Mouse (Mus musculus) gastrocnemius, adult 2 months (tissue): ENCODE measurements at regions not wholly inside any gene's neighbourhood (a gene's known extent, or its start where the extent isn't known, plus 50 kb on each side); places are given as distances from the start of the nearest gene placed in this dataset.
"Not testable (repeated sequence)": the region's sequence is repeated elsewhere in the genome, so short reads cannot be mapped to it uniquely, and the experiment has no call there.

Source experiments
- DNase-seq: peaks from one replicate; pipeline ENCODE4 v3.0.0; 2022
- H3K27ac ChIP-seq: fragments of 200-600 bp; 2 replicates; pipeline ENCODE4 v1.8.1; 2022; ENCODE audit warnings: mild to moderate bottlenecking
- H3K4me3 ChIP-seq: fragments of 200-600 bp; 2 replicates; pipeline ENCODE4 v1.8.1; 2022; ENCODE audit warnings: mild to moderate bottlenecking, moderate library complexity
- CTCF ChIP-seq: fragments of 200-600 bp; IDR thresholded peaks from 2 replicates; pipeline ENCODE4 v1.8.1; 2022; ENCODE audit warnings: antibody characterized with exemption, mild to moderate bottlenecking, moderate library complexity
- intact Hi-C: fragments of 180-260 bp; cut with DNase I; formaldehyde crosslinking; loops from one replicate; pipeline ENCODE4 v1.15.1; 2025

DNA sequence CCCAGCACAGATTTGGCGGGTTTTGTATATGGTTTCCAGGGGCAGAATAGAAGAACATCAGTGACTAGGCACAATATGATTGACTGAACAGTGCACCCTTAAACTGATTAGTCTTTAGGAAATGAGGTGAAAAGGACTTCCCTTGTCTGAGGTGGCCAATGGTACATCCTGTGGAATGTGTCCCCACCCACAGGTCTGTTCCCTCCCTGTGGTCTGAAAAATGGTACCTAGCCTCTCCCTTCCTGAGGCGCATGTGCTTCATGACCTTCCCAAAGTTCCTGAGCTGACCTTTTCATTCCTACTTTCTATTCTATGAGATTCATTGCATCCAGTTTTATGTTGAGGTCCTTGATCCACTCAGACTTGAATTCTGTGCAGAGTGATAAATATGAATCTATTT is 76.0 kb downstream of the Zfp97 start:
- intact Hi-C loops, DNase-seq, H3K27ac ChIP-seq, H3K4me3 ChIP-seq: not testable (repeated sequence)

DNA sequence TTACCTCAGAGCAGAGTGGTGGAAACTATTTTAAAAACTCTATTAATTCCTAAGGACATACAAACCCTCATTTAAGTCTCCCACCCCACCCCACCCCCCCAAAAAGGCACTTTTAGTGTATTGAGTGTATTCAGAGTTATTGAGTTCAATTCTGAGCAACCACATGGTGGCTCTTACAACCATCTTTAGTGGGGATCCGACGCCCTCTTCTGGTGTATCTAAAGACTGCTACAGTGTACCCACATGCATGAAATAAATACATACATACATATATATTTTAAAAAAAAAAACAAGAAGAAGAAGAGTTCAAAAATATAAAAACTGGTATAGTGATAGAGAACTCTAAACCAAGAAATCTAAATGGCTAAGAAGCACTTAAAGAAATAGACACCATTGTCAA is 107.9 kb downstream of the Zfp97 start:
- no peak for TF ChIP-seq CTCF
- intact Hi-C loops: no loop called here

DNA sequence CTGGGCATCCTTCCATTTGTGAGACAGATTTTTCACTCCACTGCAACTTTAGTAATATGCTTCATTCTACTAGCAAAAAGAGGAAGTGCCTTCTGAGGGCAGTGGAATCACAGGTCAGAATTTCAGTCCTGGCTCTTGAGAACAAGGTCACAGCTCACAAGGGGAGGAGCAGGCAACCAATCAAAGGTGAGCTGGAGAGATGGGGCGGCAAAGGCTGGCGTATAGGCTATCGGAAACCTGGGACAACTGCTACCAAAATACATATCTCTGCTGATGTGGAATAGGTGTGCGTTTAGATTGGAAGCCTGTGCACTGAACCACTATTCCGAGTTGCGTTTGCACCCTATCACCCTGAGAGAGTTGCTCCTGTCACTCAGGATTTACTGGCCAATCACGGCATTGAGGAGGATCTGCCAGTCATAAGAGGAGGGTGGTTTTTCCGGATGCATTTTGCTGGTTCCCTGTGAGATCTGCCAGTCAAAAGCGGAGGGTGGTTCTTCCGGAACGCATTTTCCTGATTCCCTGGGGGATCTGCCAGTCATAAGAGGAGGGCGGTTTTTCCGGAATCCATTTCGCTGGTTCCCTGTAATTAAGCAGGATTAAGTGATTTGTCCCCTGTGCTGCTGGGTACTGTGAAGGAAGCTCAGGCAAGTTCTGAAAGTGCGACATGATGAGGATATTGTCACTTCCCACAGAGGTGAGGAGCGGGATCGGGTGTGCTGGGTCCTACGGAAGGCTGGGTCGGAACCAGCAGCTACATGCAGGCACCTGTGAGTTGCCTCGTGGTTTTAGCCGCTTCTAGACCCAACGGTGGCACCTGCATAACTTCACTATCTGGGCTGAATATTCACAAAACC is 113.3 kb downstream of the Zfp97 start:
- DNase-seq: peak; percentile 91
- peak overlapping the region; percentile 86 for H3K4me3 ChIP-seq
- intact Hi-C loops: loop anchor here (5.0 to 10.0 kb wide), 2 partner anchors 60 to 138 kb away; partner anchors contain the start of gene Riok2
- H3K27ac ChIP-seq: peak overlapping the region; percentile 90

More for the DNA sequence above, 107.9 kb downstream of the Zfp97 start:
- no peak for DNase-seq
- Histone ChIP-seq H3K4me3 (no peak overlapping the region), H3K27ac (no peak overlapping the region)

DNA sequence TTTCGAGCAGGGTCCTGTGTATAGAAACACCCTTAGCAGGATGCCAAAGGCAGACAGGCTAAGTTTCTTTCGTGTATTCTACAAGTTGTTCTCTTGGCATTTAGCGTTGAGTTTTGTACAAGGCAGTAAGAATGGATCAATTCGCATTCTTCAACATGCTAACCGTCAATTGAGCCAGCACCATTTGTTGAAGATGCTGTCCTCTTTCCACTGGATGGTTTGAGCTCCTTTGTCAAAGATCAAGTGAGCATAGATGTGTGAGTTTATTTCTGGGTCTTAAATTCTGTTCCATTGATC is 113.9 kb downstream of the Zfp97 start:
- H3K4me3 ChIP-seq: peak overlapping the region; percentile 86
- intact Hi-C loops: loop anchor here (10.0 kb wide), 1 partner anchor 60 kb away; no protein-coding TSS in a partner anchor
- not testable (repeated sequence) for DNase-seq
- peak overlapping the region; percentile 90 for H3K27ac ChIP-seq
